Mouse (Mus musculus) layer of hippocampus, adult 2 months (tissue): ENCODE data around the gene Rpgrip1l. TPM values are rescaled to one million over a fixed set of nuclear protein-coding genes. Genes with fewer than 3 reads are reported as not detected.
A peak's percentile ranks its signal among the peaks of the same experiment; 100 is the strongest.

Experiments used
- DNase-seq, 2 experiments: peaks; one replicate each; pipeline ENCODE4 v3.0.0; 2022; ENCODE audit warnings: low spot score in 2 of 2
- H3K27ac ChIP-seq: fragments of 200-600 bp; 2 replicates; pipeline ENCODE4 v1.8.1; 2022
- H3K4me3 ChIP-seq: fragments of 200-600 bp; 2 replicates; pipeline ENCODE4 v1.8.1; 2022; ENCODE audit warnings: mild to moderate bottlenecking
- CTCF ChIP-seq: fragments of 200-600 bp; conservative IDR thresholded peaks from 2 replicates; pipeline ENCODE4 v1.8.1; 2022; ENCODE audit warnings: antibody characterized with exemption, mild to moderate bottlenecking, moderate library complexity
- total RNA-seq, 2 experiments: library from RNA; stranded (reverse); gene quantifications; 2 replicates each; pipeline ENCODE4 v1.2.3; 2021

Rpgrip1l gene
- total RNA-seq, 2 experiments from 2014 or later, result 21.6 to 25.4 TPM

DNA sequence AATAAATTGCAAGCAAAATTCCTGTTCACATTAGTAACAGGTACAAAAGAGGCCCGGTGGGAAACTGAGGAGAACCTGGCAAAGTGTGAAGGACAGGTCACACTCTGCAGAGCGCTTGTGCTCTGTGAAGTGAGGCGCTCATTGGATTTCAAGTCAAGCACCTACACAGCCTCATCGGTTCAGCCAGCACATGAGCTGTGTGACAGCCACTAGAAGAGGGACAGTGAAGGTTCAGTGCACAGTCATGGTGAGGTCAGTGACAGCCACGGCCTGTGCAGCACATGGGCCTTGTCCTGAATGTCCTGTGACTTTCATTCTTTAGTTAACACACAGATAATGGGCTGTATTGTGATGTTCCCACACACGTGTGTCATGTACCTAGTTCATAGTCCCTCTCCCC is 107.2 kb downstream of the Rpgrip1l start:
- no peak for TF ChIP-seq CTCF
- no peak for DNase-seq
- Histone ChIP-seq H3K4me3 (no peak overlapping the region), H3K27ac (no peak overlapping the region)

DNA sequence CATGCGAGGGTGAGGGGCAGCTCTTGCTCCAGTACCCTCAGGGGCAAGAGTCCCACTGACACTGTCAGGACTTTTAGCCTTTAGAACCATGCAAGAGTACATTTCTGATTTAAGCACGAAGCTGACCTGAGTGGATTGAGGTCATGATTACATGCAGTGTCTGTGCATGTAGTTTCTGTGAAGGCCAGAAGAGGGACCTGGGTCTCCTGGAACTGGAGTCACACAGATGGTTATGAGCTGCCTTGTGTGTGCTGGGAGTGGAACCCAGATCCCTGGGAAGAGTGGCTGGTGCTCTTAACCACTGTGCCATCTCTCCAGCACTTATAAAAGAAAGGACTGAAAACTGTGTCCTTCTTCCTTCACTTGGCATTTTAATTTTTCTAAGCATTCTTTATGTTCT is 111.9 kb downstream of the Rpgrip1l start:
- no peak for DNase-seq
- no peak overlapping the region for H3K4me3 ChIP-seq
- H3K27ac ChIP-seq, result no peak overlapping the region
- TF ChIP-seq CTCF, result no peak

- no peak for DNase-seq
- H3K4me3 ChIP-seq, result no peak within 1 kb of the TSS
- TF ChIP-seq CTCF, result no peak
- no peak within 1 kb of the TSS for H3K27ac ChIP-seq
Observed at GRCm38 (mm10) chr8:91199876-91200275, 113.2 kb downstream of the Rpgrip1l start, which contains the start of gene Aktip. Gene Aktip (minus strand): TSS chr8:91199976.

DNA sequence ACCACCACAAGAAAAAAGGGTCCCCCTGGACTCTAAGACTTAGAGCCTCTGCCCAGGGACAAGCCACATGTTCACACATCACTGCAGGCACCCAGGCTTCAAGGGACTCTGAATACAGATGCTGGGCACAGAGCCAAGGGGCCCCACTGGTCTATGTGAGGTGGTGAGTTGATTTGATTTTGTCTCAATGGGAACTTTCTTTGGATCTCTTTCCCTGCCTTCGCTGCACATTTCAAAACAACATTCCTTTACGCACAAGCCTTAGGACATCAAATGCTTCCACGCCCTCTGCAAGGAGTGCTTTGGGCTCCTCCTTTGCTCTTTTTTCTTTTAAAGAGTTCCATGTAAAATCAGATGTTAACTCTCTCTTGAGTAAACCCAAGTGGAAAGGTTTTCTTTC is 115.0 kb downstream of the Rpgrip1l start:
- TF ChIP-seq CTCF, result no peak
- DNase-seq, result no peak
- Histone ChIP-seq H3K4me3 (no peak overlapping the region), H3K27ac (no peak overlapping the region)

DNA sequence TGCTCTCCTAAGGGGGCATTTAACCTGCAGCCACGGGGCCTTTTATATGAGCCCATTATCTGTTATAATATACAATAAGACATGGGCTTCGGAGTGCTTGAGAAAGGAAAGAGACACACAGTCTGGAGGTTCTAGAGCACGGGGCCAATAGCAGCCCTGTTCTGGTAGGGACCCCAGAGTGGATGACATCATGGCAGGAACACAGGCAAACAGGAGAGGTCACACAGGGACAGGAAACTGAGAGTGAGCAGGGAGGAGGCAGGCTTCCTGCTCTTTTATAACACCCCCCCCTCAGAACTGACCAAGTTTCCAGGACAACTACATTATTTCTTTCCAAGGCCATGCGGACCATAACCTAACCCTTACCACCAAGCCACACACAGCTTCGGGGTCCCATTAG is 115.8 kb downstream of the Rpgrip1l start:
- H3K27ac ChIP-seq, result no peak overlapping the region
- no peak overlapping the region for H3K4me3 ChIP-seq
- no peak for TF ChIP-seq CTCF
- no peak for DNase-seq

GRCm38 (mm10) chr8:91196661-91197060 is 116.4 kb downstream of the Rpgrip1l start:
- Histone ChIP-seq H3K27ac (no peak overlapping the region), H3K4me3 (no peak overlapping the region)
- no peak for DNase-seq
- TF ChIP-seq CTCF, result peak; percentile 38

- TF ChIP-seq CTCF, result no peak
- H3K27ac ChIP-seq, result no peak overlapping the region
- no peak overlapping the region for H3K4me3 ChIP-seq
Observed at GRCm38 (mm10) chr8:91194081-91194480, 119.0 kb downstream of the Rpgrip1l start.

DNA sequence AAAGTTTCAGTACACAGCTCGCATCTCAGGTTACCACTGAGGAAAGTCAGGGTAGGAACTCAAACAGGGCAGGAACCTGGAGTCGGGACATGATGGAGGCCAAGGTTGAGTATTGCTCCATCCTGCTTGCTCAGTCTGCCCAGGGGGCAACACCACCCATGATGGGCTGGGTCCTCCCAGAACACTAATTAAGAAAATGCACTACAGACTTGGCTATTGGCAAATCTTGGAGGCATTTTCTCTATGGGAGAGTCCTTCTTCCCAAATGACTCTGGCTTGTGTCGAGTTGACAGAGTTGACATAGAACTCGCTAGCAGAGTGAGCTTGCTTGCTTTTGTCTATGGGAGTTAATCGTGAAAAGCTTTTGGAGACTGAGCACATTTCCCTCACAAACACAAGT is 120.1 kb downstream of the Rpgrip1l start:
- Histone ChIP-seq H3K27ac (no peak overlapping the region), H3K4me3 (no peak overlapping the region)
- DNase-seq, result no peak
- TF ChIP-seq CTCF, result no peak

More at GRCm38 (mm10) chr8:91194081-91194480, 119.0 kb downstream of the Rpgrip1l start:
- no peak for DNase-seq

- H3K4me3 ChIP-seq, result no peak overlapping the region
- TF ChIP-seq CTCF, result peak; percentile 91
- DNase-seq, result peak; percentile 75 to 80
- H3K27ac ChIP-seq, result no peak overlapping the region
Observed at GRCm38 (mm10) chr8:91190816-91191340, 122.2 kb downstream of the Rpgrip1l start.

- no peak for TF ChIP-seq CTCF
- Histone ChIP-seq H3K27ac (no peak overlapping the region), H3K4me3 (no peak overlapping the region)
- DNase-seq, result no peak
Observed at GRCm38 (mm10) chr8:91188152-91188551, 124.9 kb downstream of the Rpgrip1l start.

- TF ChIP-seq CTCF, result no peak
- H3K27ac ChIP-seq, result no peak overlapping the region
- no peak for DNase-seq
- H3K4me3 ChIP-seq, result no peak overlapping the region
Observed at GRCm38 (mm10) chr8:91186372-91186771, 126.7 kb downstream of the Rpgrip1l start.

GRCm38 (mm10) chr8:91177708-91178107 is 135.4 kb downstream of the Rpgrip1l start:
- no peak overlapping the region for H3K27ac ChIP-seq
- no peak overlapping the region for H3K4me3 ChIP-seq
- DNase-seq, result no peak
- TF ChIP-seq CTCF, result peak; percentile 57

DNA sequence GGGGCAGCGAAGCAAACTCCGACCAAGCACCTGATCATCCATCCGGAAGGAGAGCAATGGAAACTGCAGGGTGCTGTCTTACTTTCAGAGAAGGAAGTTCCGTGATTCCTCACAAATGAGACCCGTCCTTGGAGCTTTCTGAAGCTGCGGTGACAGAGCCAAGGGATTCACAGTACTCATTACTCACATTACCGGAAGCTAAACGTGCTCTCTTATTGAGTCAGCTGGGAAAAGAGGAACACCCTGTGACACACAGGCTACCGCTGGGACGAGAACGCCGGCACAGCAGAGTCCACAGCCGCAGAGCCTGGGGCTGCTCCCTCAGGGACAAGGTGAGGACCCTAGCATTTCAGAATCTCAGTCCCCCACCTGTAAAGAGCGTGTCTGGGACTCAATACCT is 136.9 kb downstream of the Rpgrip1l start:
- DNase-seq, result no peak
- no peak for TF ChIP-seq CTCF

DNA sequence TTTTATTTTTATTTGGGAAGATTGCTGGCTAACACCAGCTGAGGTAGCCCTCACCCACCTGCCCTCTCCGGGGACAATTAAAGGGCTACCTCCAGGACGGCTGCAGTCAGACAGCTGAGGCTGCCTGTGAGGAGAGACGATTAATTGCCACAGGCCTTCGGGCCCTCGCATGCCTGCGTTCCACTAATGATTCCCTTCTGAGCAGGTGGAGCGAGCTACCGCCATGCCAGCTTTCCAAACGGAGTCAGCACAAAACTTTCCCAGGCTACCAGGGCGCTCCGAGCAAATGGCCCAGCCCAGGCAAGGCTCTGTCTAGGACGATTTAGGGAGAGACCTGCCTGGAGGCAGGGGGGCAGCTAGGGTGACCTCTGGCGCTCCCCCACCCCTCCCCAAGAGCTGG is 141.5 kb downstream of the Rpgrip1l start:
- H3K27ac ChIP-seq, result peak overlapping the region; percentile 84; the same call in 1 of the 2 replicates
- DNase-seq, result no peak
- no peak for TF ChIP-seq CTCF
- H3K4me3 ChIP-seq, result no peak overlapping the region

More for the DNA sequence above, 136.9 kb downstream of the Rpgrip1l start:
- Histone ChIP-seq H3K4me3 (no peak overlapping the region), H3K27ac (no peak overlapping the region)
